Mouse (Mus musculus) forebrain, embryonic 11.5 days (tissue): ENCODE measurements around the gene Rbm24. TPM values are rescaled to one million over a fixed set of nuclear protein-coding genes. Genes with fewer than 3 reads are reported as not detected.

Experiments
- ATAC-seq: fragments of 200-750 bp; cut with Nextera tagmentation; replicated peaks from 2 replicates; pipeline ENCODE4 v1.8.0; 2017; ENCODE audit warnings: moderate TSS enrichment; ENCODE audit not compliant: low FRiP score
- DNase-seq: peaks from one replicate; pipeline ENCODE4 v3.0.0-alpha.2; 2017; ENCODE audit warnings: low spot score
- H3K27ac ChIP-seq: fragments of 300-500 bp; sonication (generic); 2 replicates; pipeline ENCODE4 v1.5.1; 2014; ENCODE audit warnings: low read depth, low read length
- H3K27me3 ChIP-seq: fragments of 300-500 bp; sonication (generic); 2 replicates; pipeline ENCODE4 v1.6.1; 2014; ENCODE audit warnings: mild to moderate bottlenecking, low read length, mixed read lengths; ENCODE audit not compliant: control insufficient read depth, insufficient read depth
- H3K36me3 ChIP-seq: fragments of 300-500 bp; sonication (generic); 2 replicates; pipeline ENCODE4 v1.6.1; 2014; ENCODE audit warnings: mild to moderate bottlenecking, low read length, moderate library complexity, mixed read lengths; ENCODE audit not compliant: control insufficient read depth, insufficient read depth
- H3K4me1 ChIP-seq: fragments of 300-500 bp; sonication (generic); replicated peaks from 2 replicates; pipeline ENCODE4 v1.6.1; 2014; ENCODE audit warnings: low read length, mixed read lengths; ENCODE audit not compliant: control insufficient read depth, insufficient read depth
- H3K4me2 ChIP-seq: fragments of 300-500 bp; sonication (generic); 2 replicates; pipeline ENCODE4 v1.6.1; 2014; ENCODE audit warnings: low read depth, mild to moderate bottlenecking, low read length, moderate library complexity, mixed read lengths; ENCODE audit not compliant: severe bottlenecking
- H3K4me3 ChIP-seq: fragments of 300-500 bp; sonication (generic); 2 replicates; pipeline ENCODE4 v1.5.1; 2014; ENCODE audit warnings: low read depth, low read length
- H3K9ac ChIP-seq: fragments of 300-500 bp; sonication (generic); 2 replicates; pipeline ENCODE4 v1.6.1; 2014; ENCODE audit warnings: low read length
- H3K9me3 ChIP-seq: fragments of 300-500 bp; sonication (generic); 2 replicates; pipeline ENCODE4 v1.6.1; 2016; ENCODE audit warnings: low read length, mixed read lengths; ENCODE audit not compliant: control insufficient read depth
- WGBS: fragments of 180-500 bp; shearing (Covaris S2); extraction: QIAGEN DNeasy Blood & Tissue Kit; methylation state at CpG from one replicate; pipeline ENCODE4 v1.1.7; 2014; 5-methylcytosine and 5-hydroxymethylcytosine counted together
- polyA plus RNA-seq: library from polyadenylated mRNA; unstranded; fragments of >200 nt; fragmentation: Nextera tagmentation; extraction: Ambion mirVana; gene quantifications from 2 replicates; pipeline ENCODE4 v1.2.1, GENCODE M21; 2014

Gene Rbm24
- polyA plus RNA-seq, 1 experiment from 2014 or later = 2.8 TPM

- Histone ChIP-seq H3K27ac (no peak overlapping the region), H3K36me3 (no peaks in the 10 kb centered on the region), H3K4me2 (no peak overlapping the region), H3K9ac (no peak overlapping the region), H3K27me3 (no peaks in the 10 kb centered on the region), H3K4me1 (no peaks in the 10 kb centered on the region), H3K9me3 (no peaks in the 10 kb centered on the region), H3K4me3 (no peak overlapping the region)
- ATAC-seq (no peak), DNase-seq (no peak)
Measured at GRCm38 (mm10) chr13:46412247-46412646, 6.0 kb upstream of the Rbm24 start.

- Histone ChIP-seq H3K4me1 (0 out of 2 replicates have a peak, but pooled peaks cover 2% of the 10 kb centered on the region), H3K9me3 (no peaks in the 10 kb centered on the region), H3K36me3 (no peaks in the 10 kb centered on the region), H3K4me2 (no peak overlapping the region), H3K27me3 (no peaks in the 10 kb centered on the region), H3K4me3 (no peak overlapping the region), H3K9ac (no peak overlapping the region), H3K27ac (no peak overlapping the region)
- DNase-seq (no peak), ATAC-seq (no peak)
- WGBS = 83% methylated on average over 10 of the region's 10 CpGs
Measured at GRCm38 (mm10) chr13:46413588-46413987, 4.6 kb upstream of the Rbm24 start.

GRCm38 (mm10) chr13:46414050-46414449 is 4.2 kb upstream of the Rbm24 start:
- no peak overlapping the region for H3K4me3 ChIP-seq
- no peak overlapping the region for H3K4me2 ChIP-seq
- 0 out of 2 replicates have a peak, but pooled peaks cover 4% of the 10 kb centered on the region for H3K4me1 ChIP-seq
- H3K9me3 ChIP-seq = no peaks in the 10 kb centered on the region
- H3K27me3 ChIP-seq = no peaks in the 10 kb centered on the region
- H3K36me3 ChIP-seq = no peaks in the 10 kb centered on the region
- ATAC-seq (no peak), DNase-seq (no peak)
- WGBS = 78% methylated on average over 8 of the region's 8 CpGs
- H3K27ac ChIP-seq = no peak overlapping the region
- H3K9ac ChIP-seq = no peak overlapping the region

- Histone ChIP-seq H3K4me2 (no peak overlapping the region), H3K27me3 (no peaks in the 10 kb centered on the region), H3K9me3 (no peaks in the 10 kb centered on the region), H3K9ac (no peak overlapping the region), H3K36me3 (no peaks in the 10 kb centered on the region), H3K4me3 (no peak overlapping the region), H3K4me1 (0 out of 2 replicates have a peak, but pooled peaks cover 5% of the 10 kb centered on the region), H3K27ac (no peak overlapping the region)
- ATAC-seq = no peak
- DNase-seq = no peak
- WGBS = 92% methylated on average over 8 of the region's 8 CpGs
Measured at GRCm38 (mm10) chr13:46416021-46416420, 2.2 kb upstream of the Rbm24 start.

- Histone ChIP-seq H3K27ac (no peak overlapping the region), H3K4me3 (peak overlapping the region; percentile 71), H3K27me3 (no peaks in the 10 kb centered on the region), H3K4me2 (peak overlapping the region; percentile 83), H3K36me3 (no peaks in the 10 kb centered on the region), H3K9me3 (no peaks in the 10 kb centered on the region), H3K4me1 (0 out of 2 replicates have a peak, but pooled peaks cover 5% of the 10 kb centered on the region), H3K9ac (peak overlapping the region; percentile 83)
- DNase-seq = no peak
- WGBS = 77% methylated on average over 5 of the region's 5 CpGs
- ATAC-seq = no peak
Measured at GRCm38 (mm10) chr13:46417594-46417993, 640 bp upstream of the Rbm24 start.

- peak overlapping the region; percentile 83 for H3K4me2 ChIP-seq
- no peaks in the 10 kb centered on the region for H3K36me3 ChIP-seq
- no peaks in the 10 kb centered on the region for H3K9me3 ChIP-seq
- H3K9ac ChIP-seq = peak overlapping the region; percentile 83
- ATAC-seq = peak; percentile 68
- H3K4me1 ChIP-seq = 0 out of 2 replicates have a peak, but pooled peaks cover 5% of the 10 kb centered on the region
- DNase-seq = peak; percentile 69
- under 1% methylated on average over 73 of the region's 73 CpGs for WGBS
- H3K27me3 ChIP-seq = no peaks in the 10 kb centered on the region
- peak overlapping the region; percentile 71 for H3K4me3 ChIP-seq
- H3K27ac ChIP-seq = no peak overlapping the region
Measured at GRCm38 (mm10) chr13:46418731-46419545, 704 bp downstream of the Rbm24 start.

- no peaks in the 10 kb centered on the region for H3K27me3 ChIP-seq
- no peaks in the 10 kb centered on the region for H3K9me3 ChIP-seq
- H3K27ac ChIP-seq = no peak overlapping the region
- DNase-seq (no peak), ATAC-seq (no peak)
- peak overlapping the region; percentile 83 for H3K4me2 ChIP-seq
- peak overlapping the region; percentile 71 for H3K4me3 ChIP-seq
- 3% methylated on average over 7 of the region's 7 CpGs for WGBS
- peak overlapping the region; percentile 83 for H3K9ac ChIP-seq
- 0 out of 2 replicates have a peak, but pooled peaks cover 5% of the 10 kb centered on the region for H3K4me1 ChIP-seq
- no peaks in the 10 kb centered on the region for H3K36me3 ChIP-seq
Measured at GRCm38 (mm10) chr13:46419648-46420047, 1.4 kb downstream of the Rbm24 start.

GRCm38 (mm10) chr13:46420095-46420494 is 1.9 kb downstream of the Rbm24 start:
- H3K4me3 ChIP-seq = peak overlapping the region; percentile 71
- no peak overlapping the region for H3K27ac ChIP-seq
- DNase-seq = no peak
- 0 out of 2 replicates have a peak, but pooled peaks cover 5% of the 10 kb centered on the region for H3K4me1 ChIP-seq
- no peaks in the 10 kb centered on the region for H3K27me3 ChIP-seq
- no peaks in the 10 kb centered on the region for H3K9me3 ChIP-seq
- H3K4me2 ChIP-seq = peak overlapping the region; percentile 83
- WGBS = 4% methylated on average over 3 of the region's 3 CpGs
- no peaks in the 10 kb centered on the region for H3K36me3 ChIP-seq
- H3K9ac ChIP-seq = peak overlapping the region; percentile 83
- ATAC-seq = no peak

- Histone ChIP-seq H3K4me3 (no peak overlapping the region), H3K27ac (no peak overlapping the region), H3K27me3 (no peaks in the 10 kb centered on the region), H3K9ac (no peak overlapping the region), H3K9me3 (no peaks in the 10 kb centered on the region), H3K4me2 (no peak overlapping the region), H3K36me3 (peaks cover under 1% of the 10 kb centered on the region), H3K4me1 (0 out of 2 replicates have a peak, but pooled peaks cover 3% of the 10 kb centered on the region)
- DNase-seq (no peak), ATAC-seq (no peak)
- WGBS = 95% methylated on average over 7 of the region's 7 CpGs
Measured at GRCm38 (mm10) chr13:46423805-46424204, 5.6 kb downstream of the Rbm24 start.
